Mouse (Mus musculus): ENCODE results near the gene Bbs9.

- TF ChIP-seq CTCF (IDR thresholded peaks at IDR 0.05) (peak; percentile 29), EP300 (IDR thresholded peaks at IDR 0.05) (no peak)
Observed at GRCm38 (mm10) chr9:22846783-22847182, 371.3 kb downstream of the Bbs9 start.
